Mouse (Mus musculus): ENCODE results near the gene Fblim1. TPM values are rescaled to one million over a fixed set of nuclear protein-coding genes. Genes with fewer than 3 reads are reported as not detected.
A peak's percentile ranks its signal among the peaks of the same experiment; 100 is the strongest.

The Fblim1 gene
- polyA plus RNA-seq, 1 experiment from 2014 or later = 77.2 TPM

GRCm38 (mm10) chr4:141630021-141630420, 24.1 kb upstream of the Fblim1 start:
- WGBS = 89% methylated on average over 11 of the region's 11 CpGs
- ATAC-seq (ENCODE audit: insufficient read depth, low FRiP score) = no peak

DNA sequence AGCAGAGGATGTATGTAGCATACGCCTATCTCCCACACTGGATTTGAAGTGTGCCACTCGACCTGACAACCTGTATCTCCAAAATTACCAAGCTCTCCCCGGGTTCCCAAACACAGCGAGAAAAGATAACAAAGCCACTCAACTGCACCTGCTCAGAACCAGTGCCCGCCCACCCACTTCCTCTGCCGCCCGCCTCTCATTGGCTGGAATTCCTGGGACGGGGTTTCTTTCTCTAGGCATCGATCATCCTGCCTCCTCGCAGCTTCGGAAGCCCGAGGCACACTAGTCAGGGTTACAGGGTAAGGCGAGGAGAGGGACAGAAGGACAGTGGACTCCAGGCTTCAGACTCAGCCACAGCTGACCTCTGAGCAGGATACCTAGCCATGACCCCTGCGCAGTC, 22.8 kb upstream of the Fblim1 start:
- no peak overlapping the region for H3K9ac ChIP-seq (ENCODE audit: low read length)
- no peak overlapping the region for H3K4me2 ChIP-seq (ENCODE audit: low read depth, low read length)
- 77% methylated on average over 14 of the region's 14 CpGs for whole genome bisulfite sequencing
- no peak overlapping the region for H3K27ac ChIP-seq (ENCODE audit: low read length)
- ATAC-seq (ENCODE audit: insufficient read depth, low FRiP score) = no peak
- H3K27me3 ChIP-seq (ENCODE audit: control insufficient read depth, insufficient read depth, low read length) = no peaks in the 10 kb centered on the region
- no peaks in the 10 kb centered on the region for H3K9me3 ChIP-seq (replicated peaks; ENCODE audit: control insufficient read depth, low read length)
- H3K4me3 ChIP-seq (replicated peaks; ENCODE audit: low read length) = no peak overlapping the region
- peaks cover 4% of the 10 kb centered on the region; the same call in 1 of the 2 replicates for H3K4me1 ChIP-seq (ENCODE audit: control insufficient read depth, insufficient read depth, low read length)
- H3K36me3 ChIP-seq (ENCODE audit: control insufficient read depth, insufficient read depth, low read length) = peaks cover 24% of the 10 kb centered on the region

More at GRCm38 (mm10) chr4:141630021-141630420, 24.1 kb upstream of the Fblim1 start:
- no peaks in the 10 kb centered on the region for H3K4me1 ChIP-seq (ENCODE audit: control insufficient read depth, insufficient read depth, low read length)
- peaks cover 24% of the 10 kb centered on the region for H3K36me3 ChIP-seq (ENCODE audit: control insufficient read depth, insufficient read depth, low read length)
- no peaks in the 10 kb centered on the region for H3K27me3 ChIP-seq (ENCODE audit: control insufficient read depth, insufficient read depth, low read length)
- no peak overlapping the region; the same call in 1 of the 2 replicates for H3K9ac ChIP-seq (ENCODE audit: low read length)
- no peak overlapping the region for H3K4me2 ChIP-seq (ENCODE audit: low read depth, low read length)
- H3K27ac ChIP-seq (ENCODE audit: low read length) = no peak overlapping the region
- no peaks in the 10 kb centered on the region for H3K9me3 ChIP-seq (replicated peaks; ENCODE audit: control insufficient read depth, low read length)
- no peak overlapping the region for H3K4me3 ChIP-seq (replicated peaks; ENCODE audit: low read length)

DNA sequence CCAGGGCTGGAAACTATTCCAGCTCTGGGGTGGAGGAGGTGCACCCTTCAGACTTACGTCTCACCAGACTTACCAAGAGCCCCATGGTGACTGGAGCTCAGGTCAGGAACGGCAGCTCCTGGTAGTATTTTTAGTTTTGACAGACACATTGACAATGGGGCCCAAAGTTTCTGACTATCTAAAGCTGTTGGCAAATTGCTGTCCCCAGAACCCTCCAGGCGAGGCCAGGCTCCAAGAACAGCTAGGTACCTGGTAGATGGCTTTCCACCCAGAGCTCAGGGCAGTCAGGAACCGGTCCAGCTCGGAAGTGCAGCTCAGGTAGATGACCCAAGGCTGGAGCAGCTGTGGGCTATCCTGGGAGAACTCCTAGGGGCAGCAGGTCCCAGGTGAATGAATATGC, 21.6 kb upstream of the Fblim1 start:
- Histone ChIP-seq H3K36me3 (ENCODE audit: control insufficient read depth, insufficient read depth, low read length) (peaks cover 24% of the 10 kb centered on the region), H3K27me3 (ENCODE audit: control insufficient read depth, insufficient read depth, low read length) (no peaks in the 10 kb centered on the region), H3K4me2 (ENCODE audit: low read depth, low read length) (no peak overlapping the region), H3K9me3 (replicated peaks; ENCODE audit: control insufficient read depth, low read length) (no peaks in the 10 kb centered on the region), H3K27ac (ENCODE audit: low read length) (no peak overlapping the region), H3K4me1 (ENCODE audit: control insufficient read depth, insufficient read depth, low read length) (peaks cover 7% of the 10 kb centered on the region), H3K4me3 (replicated peaks; ENCODE audit: low read length) (no peak overlapping the region), H3K9ac (ENCODE audit: low read length) (no peak overlapping the region)
- no peak for ATAC-seq (ENCODE audit: insufficient read depth, low FRiP score)
- WGBS = 86% methylated on average over 5 of the region's 5 CpGs

DNA sequence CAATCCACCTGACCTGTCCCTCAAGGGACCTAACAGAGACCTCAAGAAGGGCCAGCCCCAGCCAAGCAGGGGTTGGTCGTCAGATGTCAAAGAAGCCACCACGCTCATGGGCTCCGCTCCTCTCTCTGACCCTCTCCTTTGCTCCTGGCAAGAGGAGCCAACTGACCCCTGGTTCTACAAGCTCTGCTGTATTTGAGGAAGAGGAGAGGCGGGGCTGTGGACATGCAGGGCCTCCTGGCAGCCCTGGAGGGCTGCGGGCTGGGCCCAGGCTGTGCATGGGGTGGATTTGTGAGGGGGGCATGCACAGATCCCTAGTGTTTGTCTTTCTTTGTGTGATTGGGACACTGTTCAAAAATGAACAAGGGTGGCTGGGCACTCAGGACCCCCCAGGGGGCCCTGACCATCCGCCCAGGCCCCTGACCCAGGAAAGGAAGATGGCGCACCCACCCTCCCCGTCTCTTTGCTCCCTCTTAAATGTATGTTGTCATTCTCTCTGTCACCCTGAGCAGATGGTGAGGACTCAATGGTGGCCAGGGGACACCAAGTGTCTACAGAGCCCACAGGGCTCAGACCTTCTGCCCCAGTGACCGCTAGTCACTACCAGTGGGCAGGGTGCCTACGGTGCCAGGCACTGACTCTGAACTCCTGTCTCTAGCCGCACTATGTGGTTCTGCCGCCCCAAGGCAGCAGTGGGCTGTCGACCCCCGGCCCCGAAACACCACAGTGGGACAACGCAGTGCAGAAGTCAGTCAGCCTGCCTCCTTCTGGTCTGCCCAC, 20.1 kb upstream of the Fblim1 start:
- Histone ChIP-seq H3K9me3 (replicated peaks; ENCODE audit: control insufficient read depth, low read length) (no peaks in the 10 kb centered on the region), H3K36me3 (ENCODE audit: control insufficient read depth, insufficient read depth, low read length) (peaks cover 15% of the 10 kb centered on the region), H3K27ac (ENCODE audit: low read length) (no peak overlapping the region; the same call in 1 of the 2 replicates), H3K4me1 (ENCODE audit: control insufficient read depth, insufficient read depth, low read length) (peaks cover 7% of the 10 kb centered on the region), H3K9ac (ENCODE audit: low read length) (no peak overlapping the region), H3K4me2 (ENCODE audit: low read depth, low read length) (no peak overlapping the region), H3K27me3 (ENCODE audit: control insufficient read depth, insufficient read depth, low read length) (no peaks in the 10 kb centered on the region), H3K4me3 (replicated peaks; ENCODE audit: low read length) (no peak overlapping the region)
- WGBS = 85% methylated on average over 16 of the region's 16 CpGs
- no peak for ATAC-seq (ENCODE audit: insufficient read depth, low FRiP score)

GRCm38 (mm10) chr4:141624983-141625773, 19.3 kb upstream of the Fblim1 start:
- Histone ChIP-seq H3K27ac (ENCODE audit: low read length) (no peak overlapping the region; the same call in 1 of the 2 replicates), H3K36me3 (ENCODE audit: control insufficient read depth, insufficient read depth, low read length) (peaks cover 15% of the 10 kb centered on the region), H3K27me3 (ENCODE audit: control insufficient read depth, insufficient read depth, low read length) (no peaks in the 10 kb centered on the region), H3K4me2 (ENCODE audit: low read depth, low read length) (no peak overlapping the region), H3K9ac (ENCODE audit: low read length) (no peak overlapping the region), H3K4me3 (replicated peaks; ENCODE audit: low read length) (no peak overlapping the region), H3K9me3 (replicated peaks; ENCODE audit: control insufficient read depth, low read length) (no peaks in the 10 kb centered on the region), H3K4me1 (ENCODE audit: control insufficient read depth, insufficient read depth, low read length) (peaks cover 7% of the 10 kb centered on the region)
- ATAC-seq (ENCODE audit: insufficient read depth, low FRiP score) = no peak
- WGBS = 73% methylated on average over 19 of the region's 19 CpGs

GRCm38 (mm10) chr4:141624134-141624533, 18.2 kb upstream of the Fblim1 start:
- Histone ChIP-seq H3K4me3 (replicated peaks; ENCODE audit: low read length) (no peak overlapping the region), H3K9ac (ENCODE audit: low read length) (no peak overlapping the region), H3K4me2 (ENCODE audit: low read depth, low read length) (no peak overlapping the region), H3K27me3 (ENCODE audit: control insufficient read depth, insufficient read depth, low read length) (no peaks in the 10 kb centered on the region), H3K4me1 (ENCODE audit: control insufficient read depth, insufficient read depth, low read length) (peaks cover 7% of the 10 kb centered on the region), H3K27ac (ENCODE audit: low read length) (no peak overlapping the region), H3K9me3 (replicated peaks; ENCODE audit: control insufficient read depth, low read length) (no peaks in the 10 kb centered on the region), H3K36me3 (ENCODE audit: control insufficient read depth, insufficient read depth, low read length) (peaks cover 15% of the 10 kb centered on the region)
- no peak for ATAC-seq (ENCODE audit: insufficient read depth, low FRiP score)
- WGBS = 86% methylated on average over 8 of the region's 8 CpGs

GRCm38 (mm10) chr4:141623666-141624065, 17.8 kb upstream of the Fblim1 start, which contains the start of gene Slc25a34:
Gene Slc25a34 (minus strand): TSS chr4:141623821.
- H3K4me3 ChIP-seq (replicated peaks; ENCODE audit: low read length) = no peak within 1 kb of the TSS
- H3K27ac ChIP-seq (ENCODE audit: low read length) = no peak within 1 kb of the TSS
- H3K9ac ChIP-seq (ENCODE audit: low read length) = no peak within 1 kb of the TSS
- peaks cover 15% of the 10 kb centered on the region for H3K36me3 ChIP-seq (ENCODE audit: control insufficient read depth, insufficient read depth, low read length)
- no peaks in the 10 kb centered on the region for H3K27me3 ChIP-seq (ENCODE audit: control insufficient read depth, insufficient read depth, low read length)
- 33% methylated on average over 1 of the region's 1 CpGs for WGBS
- no peaks in the 10 kb centered on the region for H3K9me3 ChIP-seq (replicated peaks; ENCODE audit: control insufficient read depth, low read length)
- no peak within 1 kb of the TSS for H3K4me2 ChIP-seq (ENCODE audit: low read depth, low read length)
- H3K4me1 ChIP-seq (ENCODE audit: control insufficient read depth, insufficient read depth, low read length) = peaks cover 9% of the 10 kb centered on the region
- peak; percentile 66 for ATAC-seq (ENCODE audit: insufficient read depth, low FRiP score)

- no peaks in the 10 kb centered on the region for H3K27me3 ChIP-seq (ENCODE audit: control insufficient read depth, insufficient read depth, low read length)
- ATAC-seq (ENCODE audit: insufficient read depth, low FRiP score) = no peak
- no peak overlapping the region for H3K9ac ChIP-seq (ENCODE audit: low read length)
- peaks cover 14% of the 10 kb centered on the region for H3K36me3 ChIP-seq (ENCODE audit: control insufficient read depth, insufficient read depth, low read length)
- no peak overlapping the region for H3K4me3 ChIP-seq (replicated peaks; ENCODE audit: low read length)
- no peak overlapping the region for H3K4me2 ChIP-seq (ENCODE audit: low read depth, low read length)
- no peaks in the 10 kb centered on the region for H3K9me3 ChIP-seq (replicated peaks; ENCODE audit: control insufficient read depth, low read length)
- H3K4me1 ChIP-seq (ENCODE audit: control insufficient read depth, insufficient read depth, low read length) = peaks cover 13% of the 10 kb centered on the region
- 81% methylated on average over 11 of the region's 11 CpGs for WGBS
- H3K27ac ChIP-seq (ENCODE audit: low read length) = no peak overlapping the region
These were observed 17.1 kb upstream of the Fblim1 start for GRCm38 (mm10) chr4:141623037-141623436.

- Histone ChIP-seq H3K4me1 (ENCODE audit: control insufficient read depth, insufficient read depth, low read length) (peaks cover 18% of the 10 kb centered on the region), H3K4me2 (ENCODE audit: low read depth, low read length) (no peak overlapping the region), H3K4me3 (replicated peaks; ENCODE audit: low read length) (no peak overlapping the region), H3K27ac (ENCODE audit: low read length) (no peak overlapping the region), H3K36me3 (ENCODE audit: control insufficient read depth, insufficient read depth, low read length) (peaks cover 9% of the 10 kb centered on the region), H3K27me3 (ENCODE audit: control insufficient read depth, insufficient read depth, low read length) (no peaks in the 10 kb centered on the region), H3K9me3 (replicated peaks; ENCODE audit: control insufficient read depth, low read length) (no peaks in the 10 kb centered on the region), H3K9ac (ENCODE audit: low read length) (no peak overlapping the region)
- no peak for ATAC-seq (ENCODE audit: insufficient read depth, low FRiP score)
- WGBS = 78% methylated on average over 5 of the region's 5 CpGs
These were observed 16.7 kb upstream of the Fblim1 start for GRCm38 (mm10) chr4:141622580-141622979.

Data from stomach, embryonic 16.5 days (tissue).